Mouse (Mus musculus) C2C12 (cell line): ENCODE results near the gene Hdlbp.

ENCODE experiments used
- CEBPB ChIP-seq: IDR thresholded peaks from one replicate; pipeline ENCODE4 v1.6.1; 2011; ENCODE audit warnings: low read depth, mild to moderate bottlenecking, control low read depth, moderate library complexity
- CTCF ChIP-seq: IDR thresholded peaks from one replicate; pipeline ENCODE4 v1.5.1; 2011; ENCODE audit not compliant: control insufficient read depth, insufficient read depth, insufficient read length
- MAX ChIP-seq: IDR thresholded peaks from one replicate; pipeline ENCODE4 v1.6.1; 2011; ENCODE audit warnings: mild to moderate bottlenecking, control low read depth
- MYOD1 ChIP-seq: IDR thresholded peaks from one replicate; pipeline ENCODE4 v1.6.1; 2011; ENCODE audit warnings: low read depth; ENCODE audit not compliant: control insufficient read depth, insufficient read length
- USF1 ChIP-seq: IDR thresholded peaks from one replicate; pipeline ENCODE4 v1.6.1; 2011; ENCODE audit warnings: low read depth, mild to moderate bottlenecking, control low read depth, moderate library complexity

GRCm38 (mm10) chr1:93365641-93366040 lies 113.0 kb downstream of the Hdlbp start:
- no peak for TF ChIP-seq CTCF
- TF ChIP-seq MAX: no peak
- TF ChIP-seq CEBPB: no peak
- no peak for TF ChIP-seq USF1
- no peak for TF ChIP-seq MYOD1
